Mouse (Mus musculus): ENCODE data around the gene Tbccd1.
A peak's percentile ranks its signal among the peaks of the same experiment; 100 is the strongest.

The Tbccd1 gene

GRCm38 (mm10) chr16:22872397-22872796 is 14.9 kb upstream of the Tbccd1 start:
- no peak for DNase-seq (ENCODE audit: low read depth, low spot score)

GRCm38 (mm10) chr16:22856773-22857172 is 696 bp downstream of the Tbccd1 start:
- DNase-seq (ENCODE audit: low read depth, low spot score) = no peak

GRCm38 (mm10) chr16:22852709-22853108 is 4.8 kb downstream of the Tbccd1 start:
- DNase-seq (ENCODE audit: low read depth, low spot score) = no peak

- DNase-seq (ENCODE audit: low read depth, low spot score) = no peak
These were observed 9.1 kb downstream of the Tbccd1 start for GRCm38 (mm10) chr16:22848331-22848730.

GRCm38 (mm10) chr16:22847686-22848085 is 9.8 kb downstream of the Tbccd1 start:
- no peak for DNase-seq (ENCODE audit: low read depth, low spot score)

GRCm38 (mm10) chr16:22845481-22845880 is 12.0 kb downstream of the Tbccd1 start:
- no peak for DNase-seq (ENCODE audit: low read depth, low spot score)

GRCm38 (mm10) chr16:22844834-22845233 is 12.6 kb downstream of the Tbccd1 start:
- no peak for DNase-seq (ENCODE audit: low read depth, low spot score)

GRCm38 (mm10) chr16:22844061-22844801 is 13.2 kb downstream of the Tbccd1 start:
- DNase-seq (ENCODE audit: low read depth, low spot score) = peak; percentile 42

GRCm38 (mm10) chr16:22842871-22843270 is 14.6 kb downstream of the Tbccd1 start:
- no peak for DNase-seq (ENCODE audit: low read depth, low spot score)

GRCm38 (mm10) chr16:22839146-22839857 is 18.2 kb downstream of the Tbccd1 start:
- DNase-seq (ENCODE audit: low read depth, low spot score) = no peak

- DNase-seq (ENCODE audit: low read depth, low spot score) = no peak
These were observed 24.4 kb downstream of the Tbccd1 start for GRCm38 (mm10) chr16:22832932-22833525.

- no peak for DNase-seq (ENCODE audit: low read depth, low spot score)
These were observed 36.7 kb downstream of the Tbccd1 start for GRCm38 (mm10) chr16:22820731-22821130.

- no peak for DNase-seq (ENCODE audit: low read depth, low spot score)
These were observed 46.0 kb downstream of the Tbccd1 start, which contains the start of gene Crygs for GRCm38 (mm10) chr16:22811477-22811876. Gene Crygs, minus strand, starts transcription at chr16:22811577.

GRCm38 (mm10) chr16:22807468-22808070 is 49.9 kb downstream of the Tbccd1 start:
- DNase-seq (ENCODE audit: low read depth, low spot score) = no peak

- no peak for DNase-seq (ENCODE audit: low read depth, low spot score)
These were observed 54.7 kb downstream of the Tbccd1 start for GRCm38 (mm10) chr16:22802786-22803185.

- DNase-seq (ENCODE audit: low read depth, low spot score) = no peak
These were observed 56.7 kb downstream of the Tbccd1 start for GRCm38 (mm10) chr16:22800849-22801109.

GRCm38 (mm10) chr16:22800026-22800848 is 57.2 kb downstream of the Tbccd1 start:
- no peak for DNase-seq (ENCODE audit: low read depth, low spot score)

GRCm38 (mm10) chr16:22798520-22798919 is 58.9 kb downstream of the Tbccd1 start:
- DNase-seq (ENCODE audit: low read depth, low spot score) = no peak

GRCm38 (mm10) chr16:22797521-22797920 is 59.9 kb downstream of the Tbccd1 start:
- DNase-seq (ENCODE audit: low read depth, low spot score) = no peak

- no peak for DNase-seq (ENCODE audit: low read depth, low spot score)
These were observed 62.0 kb downstream of the Tbccd1 start for GRCm38 (mm10) chr16:22795497-22795896.

GRCm38 (mm10) chr16:22791235-22791634 is 66.2 kb downstream of the Tbccd1 start:
- DNase-seq (ENCODE audit: low read depth, low spot score) = no peak
